Mouse (Mus musculus) cerebellum, postnatal 14 days (tissue): ENCODE data around the gene Ywhah.

ENCODE experiments used
- DNase-seq, 2 experiments: peaks; one replicate each; pipeline ENCODE4 v3.0.0; 2021; ENCODE audit warnings: mixed read lengths in 2 of 2

The Ywhah gene

GRCm38 (mm10) chr5:33018561-33019425 is at the start of gene Ywhah:
Gene Ywhah (plus strand): TSS chr5:33018816.
- peak; percentile 99 for DNase-seq

GRCm38 (mm10) chr5:32976541-32976940 is 42.1 kb upstream of the Ywhah start:
- no peak for DNase-seq

GRCm38 (mm10) chr5:32977179-32977578 is 41.4 kb upstream of the Ywhah start:
- DNase-seq, result no peak

- DNase-seq, result no peak
Observed at GRCm38 (mm10) chr5:32985379-32985778, 33.2 kb upstream of the Ywhah start.

- no peak for DNase-seq
Observed at GRCm38 (mm10) chr5:32987873-32988272, 30.7 kb upstream of the Ywhah start.

GRCm38 (mm10) chr5:32989959-32990640 is 28.5 kb upstream of the Ywhah start:
- no peak for DNase-seq

- DNase-seq, result peak; percentile 74 to 83
Observed at GRCm38 (mm10) chr5:32991152-32991551, 27.5 kb upstream of the Ywhah start.

- DNase-seq, result no peak
Observed at GRCm38 (mm10) chr5:32994471-32994870, 24.1 kb upstream of the Ywhah start.

GRCm38 (mm10) chr5:32995756-32996155 is 22.9 kb upstream of the Ywhah start:
- peak in 1 of 2 experiments; percentile 34 for DNase-seq

- DNase-seq, result no peak
Observed at GRCm38 (mm10) chr5:32996560-32996959, 22.1 kb upstream of the Ywhah start.

GRCm38 (mm10) chr5:32997686-32998085 is 20.9 kb upstream of the Ywhah start:
- no peak for DNase-seq

GRCm38 (mm10) chr5:32998783-32999182 is 19.8 kb upstream of the Ywhah start:
- no peak for DNase-seq

- DNase-seq, result no peak
Observed at GRCm38 (mm10) chr5:33001111-33001510, 17.5 kb upstream of the Ywhah start.

GRCm38 (mm10) chr5:33002781-33003180 is 15.8 kb upstream of the Ywhah start:
- no peak for DNase-seq

- no peak for DNase-seq
Observed at GRCm38 (mm10) chr5:33003500-33003899, 15.1 kb upstream of the Ywhah start.

- no peak for DNase-seq
Observed at GRCm38 (mm10) chr5:33004110-33004509, 14.5 kb upstream of the Ywhah start.

- no peak for DNase-seq
Observed at GRCm38 (mm10) chr5:33005442-33006145, 13.0 kb upstream of the Ywhah start.

GRCm38 (mm10) chr5:33006670-33007069 is 11.9 kb upstream of the Ywhah start:
- DNase-seq, result peak in 1 of 2 experiments; percentile 28

- no peak for DNase-seq
Observed at GRCm38 (mm10) chr5:33007371-33007770, 11.2 kb upstream of the Ywhah start.

GRCm38 (mm10) chr5:33009301-33009700 is 9.3 kb upstream of the Ywhah start:
- DNase-seq, result no peak

- peak; percentile 30 to 31 for DNase-seq
Observed at GRCm38 (mm10) chr5:33009818-33010812, 8.5 kb upstream of the Ywhah start.
